ENCODE assay signal across 7 mouse cellular contexts in genomic region chr17:35029691-35030532, GRCm38 (mm10). TPM values are rescaled to one million over a fixed set of nuclear protein-coding genes. Genes with fewer than 3 reads are reported as not detected.
DNase-seq lines count a peak whose midpoint lies in the region; ATAC-seq and TF ChIP-seq lines count a peak whose summit lies in the region.

No protein-coding gene starts in this region.

- TF ChIP-seq POLR2A in testis, adult 2 months (IDR thresholded peaks at IDR 0.05; ENCODE audit: control insufficient read depth, low read depth, low read length) = no peak

- peaks cover 2% of the 10 kb centered on the region; the same call in 1 of the 2 replicates for H3K4me1 ChIP-seq in testis, adult 2 months (ENCODE audit: control insufficient read depth, insufficient read depth, low read length)
- H3K4me1 ChIP-seq in forebrain, embryonic 12.5 days = peaks cover 32% of the 10 kb centered on the region
- H3K4me1 ChIP-seq in liver, embryonic 15.5 days (replicated peaks) = peaks cover 52% of the 10 kb centered on the region

- no peak overlapping the region for H3K27ac ChIP-seq in testis, adult 2 months (ENCODE audit: control insufficient read depth, insufficient read depth, low read depth, low read length)
- no peak overlapping the region for H3K27ac ChIP-seq in forebrain, embryonic 12.5 days
- H3K27ac ChIP-seq in liver, embryonic 15.5 days (replicated peaks) = no peak overlapping the region

- no peak for DNase-seq in testis, postnatal 14 days (ENCODE audit: low spot score)
- peak; percentile 43 for DNase-seq in neural tube, embryonic 10.5 days (ENCODE audit: extremely low spot score, low spot score)
- DNase-seq in urinary bladder, adult 2 months (ENCODE audit: low spot score) = no peak
- DNase-seq in right cerebral cortex, postnatal 36 days (ENCODE audit: low spot score in 2 of 2) = no peak

- H3K27me3 ChIP-seq in testis, adult 2 months (ENCODE audit: control insufficient read depth, insufficient read depth, low read length) = no peaks in the 10 kb centered on the region
- no peaks in the 10 kb centered on the region for H3K27me3 ChIP-seq in forebrain, embryonic 12.5 days
- no peaks in the 10 kb centered on the region for H3K27me3 ChIP-seq in liver, embryonic 15.5 days

- no peak overlapping the region for H3K4me3 ChIP-seq in testis, adult 2 months (ENCODE audit: control insufficient read depth, low read depth, low read length)
- no peak overlapping the region for H3K4me3 ChIP-seq in forebrain, embryonic 12.5 days (replicated peaks)
- no peak overlapping the region for H3K4me3 ChIP-seq in liver, embryonic 15.5 days (replicated peaks)

- no peak for ATAC-seq in forebrain, embryonic 12.5 days (ENCODE audit: low FRiP score)
- ATAC-seq in liver, embryonic 15.5 days (ENCODE audit: insufficient read depth) = no peak

- peak overlapping the region; percentile 19 for H3K4me2 ChIP-seq in forebrain, embryonic 12.5 days
- H3K4me2 ChIP-seq in liver, embryonic 15.5 days = no peak overlapping the region

- TF ChIP-seq CTCF in testis, adult 2 months (IDR thresholded peaks at IDR 0.05; ENCODE audit: control insufficient read depth, insufficient read depth, insufficient replicate concordance, low read depth, low read length) = peak; percentile 48; the same call in 1 of the 2 replicates

- 30% methylated on average over 19 of the region's 19 CpGs for WGBS in forebrain, embryonic 12.5 days
- 33% methylated on average over 19 of the region's 19 CpGs for WGBS in liver, embryonic 15.5 days (ENCODE audit: insufficient replicate concordance)

- H3K9ac ChIP-seq in forebrain, embryonic 12.5 days = no peak overlapping the region
- 0 out of 2 replicates have a peak overlapping the region, but pooled peaks have one; percentile 10 for H3K9ac ChIP-seq in liver, embryonic 15.5 days

- no peaks in the 10 kb centered on the region for H3K9me3 ChIP-seq in forebrain, embryonic 12.5 days
- H3K9me3 ChIP-seq in liver, embryonic 15.5 days (replicated peaks) = no peaks in the 10 kb centered on the region

- no peaks in the 10 kb centered on the region for H3K36me3 ChIP-seq in testis, adult 2 months (ENCODE audit: control insufficient read depth, insufficient read depth, low read length)
- H3K36me3 ChIP-seq in forebrain, embryonic 12.5 days (replicated peaks) = no peaks in the 10 kb centered on the region
- no peaks in the 10 kb centered on the region for H3K36me3 ChIP-seq in liver, embryonic 15.5 days (replicated peaks)

RNA-seq across cellular contexts. Expression of gene Sapcd1, which starts 2.1 kb away (rescaled TPM):
- polyA plus RNA-seq in testis, adult 2 months (2012; rRNA removed) = 3.5 and 3.8 TPM in 2 replicates
- 7.4 and 7.7 TPM in 2 replicates for polyA plus RNA-seq in forebrain, embryonic 12.5 days (2016; fragmentation: Nextera tagmentation; extraction: Ambion mirVana)
- 2.2 and 2.3 TPM in 2 replicates for polyA plus RNA-seq in liver, embryonic 15.5 days (2015; fragmentation: Nextera tagmentation; extraction: Ambion mirVana)
- polyA plus RNA-seq in urinary bladder, adult 2 months (2012; rRNA removed) = 0.77 and 0.81 TPM in 2 replicates

RNA-seq across cellular contexts. Expression of gene Vwa7, which starts 13.5 kb away (rescaled TPM):
- polyA plus RNA-seq in testis, adult 2 months (2012; rRNA removed) = 0.65 and 0.84 TPM in 2 replicates
- 0.17 and 0.27 TPM in 2 replicates for polyA plus RNA-seq in forebrain, embryonic 12.5 days (2016; fragmentation: Nextera tagmentation; extraction: Ambion mirVana)
- 0.09 and 0.12 TPM in 2 replicates for polyA plus RNA-seq in liver, embryonic 15.5 days (2015; fragmentation: Nextera tagmentation; extraction: Ambion mirVana)
- polyA plus RNA-seq in urinary bladder, adult 2 months (2012; rRNA removed) = 5.2 and 6.1 TPM in 2 replicates

RNA-seq across cellular contexts. Expression of gene Msh5, which starts 16.6 kb away (rescaled TPM):
- polyA plus RNA-seq in testis, adult 2 months (2012; rRNA removed) = 19.3 and 20.4 TPM in 2 replicates
- 5.3 and 5.6 TPM in 2 replicates for polyA plus RNA-seq in forebrain, embryonic 12.5 days (2016; fragmentation: Nextera tagmentation; extraction: Ambion mirVana)
- polyA plus RNA-seq in liver, embryonic 15.5 days (2015; fragmentation: Nextera tagmentation; extraction: Ambion mirVana) = 3.4 and 4.3 TPM in 2 replicates
- 1.2 and 1.4 TPM in 2 replicates for polyA plus RNA-seq in urinary bladder, adult 2 months (2012; rRNA removed)

RNA-seq across cellular contexts. Expression of gene Clic1, which starts 19.9 kb away (rescaled TPM):
- polyA plus RNA-seq in testis, adult 2 months (2012; rRNA removed) = 24.1 and 24.8 TPM in 2 replicates
- 152 and 155 TPM in 2 replicates for polyA plus RNA-seq in forebrain, embryonic 12.5 days (2016; fragmentation: Nextera tagmentation; extraction: Ambion mirVana)
- polyA plus RNA-seq in liver, embryonic 15.5 days (2015; fragmentation: Nextera tagmentation; extraction: Ambion mirVana) = 120 and 122 TPM in 2 replicates
- 149 and 191 TPM in 2 replicates for polyA plus RNA-seq in urinary bladder, adult 2 months (2012; rRNA removed)

RNA-seq across cellular contexts. Expression of gene Ddah2, which starts 28.9 kb away (rescaled TPM):
- 11.1 and 14.4 TPM in 2 replicates for polyA plus RNA-seq in testis, adult 2 months (2012; rRNA removed)
- polyA plus RNA-seq in forebrain, embryonic 12.5 days (2016; fragmentation: Nextera tagmentation; extraction: Ambion mirVana) = 513 and 534 TPM in 2 replicates
- 18.6 and 22.8 TPM in 2 replicates for polyA plus RNA-seq in liver, embryonic 15.5 days (2015; fragmentation: Nextera tagmentation; extraction: Ambion mirVana)
- polyA plus RNA-seq in urinary bladder, adult 2 months (2012; rRNA removed) = 60.5 and 68.6 TPM in 2 replicates
